Mouse (Mus musculus) cerebral cortex, adult 2 months (tissue): ENCODE measurements around the gene Sort1.

Experiments used
- WGBS: fragments of 180-500 bp; shearing (Covaris S2); methylation state at CpG from one replicate; pipeline ENCODE4 v1.1.7; 2018; 5-methylcytosine and 5-hydroxymethylcytosine counted together

The Sort1 gene

GRCm38 (mm10) chr3:108330812-108331211, 46.9 kb downstream of the Sort1 start:
- WGBS: 55% methylated on average over 6 of the region's 6 CpGs

GRCm38 (mm10) chr3:108336878-108337277, 53.0 kb downstream of the Sort1 start:
- WGBS: 94% methylated on average over 5 of the region's 5 CpGs

DNA sequence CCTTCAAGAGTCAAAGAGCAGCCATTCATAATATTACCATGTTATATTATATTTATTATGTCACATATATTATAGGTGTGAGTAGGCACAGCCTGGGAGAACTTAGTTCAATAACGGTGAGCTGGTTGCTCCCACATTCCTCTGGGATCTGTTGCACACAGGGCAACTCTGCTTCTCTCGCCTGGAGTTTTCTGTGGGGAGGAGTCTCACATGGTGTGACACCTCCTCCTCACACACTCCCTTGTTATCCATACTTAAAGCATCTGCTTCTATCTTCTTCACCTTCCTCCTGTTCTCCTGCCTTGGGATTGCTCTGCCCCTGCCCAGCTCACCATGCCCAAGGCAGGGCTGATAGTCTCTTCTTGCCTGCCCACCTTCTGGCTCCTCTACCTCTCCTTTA, 57.2 kb downstream of the Sort1 start:
- WGBS: 38% methylated on average over 2 of the region's 2 CpGs

- WGBS: 52% methylated on average over 7 of the region's 7 CpGs
These were observed 58.3 kb downstream of the Sort1 start for GRCm38 (mm10) chr3:108342185-108342584.

GRCm38 (mm10) chr3:108345855-108346254, 62.0 kb downstream of the Sort1 start:
- WGBS: 80% methylated on average over 7 of the region's 7 CpGs

DNA sequence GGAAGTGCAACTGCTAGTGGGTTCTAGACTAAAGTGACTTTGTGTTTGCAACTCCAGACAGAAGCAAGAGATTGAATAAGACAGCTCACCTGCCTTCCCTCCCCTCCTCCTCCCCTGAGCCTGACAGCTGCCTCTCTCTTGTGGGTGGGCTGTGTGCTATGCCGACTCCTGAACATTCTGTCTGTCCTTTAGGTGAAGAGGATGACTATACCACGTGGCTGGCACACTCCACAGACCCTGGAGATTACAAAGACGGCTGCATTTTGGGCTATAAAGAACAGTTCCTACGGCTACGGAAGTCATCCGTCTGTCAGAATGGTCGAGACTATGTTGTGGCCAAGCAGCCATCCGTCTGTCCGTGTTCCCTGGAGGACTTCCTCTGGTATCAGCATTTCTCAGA, 64.5 kb downstream of the Sort1 start:
- 63% methylated on average over 9 of the region's 9 CpGs for WGBS

DNA sequence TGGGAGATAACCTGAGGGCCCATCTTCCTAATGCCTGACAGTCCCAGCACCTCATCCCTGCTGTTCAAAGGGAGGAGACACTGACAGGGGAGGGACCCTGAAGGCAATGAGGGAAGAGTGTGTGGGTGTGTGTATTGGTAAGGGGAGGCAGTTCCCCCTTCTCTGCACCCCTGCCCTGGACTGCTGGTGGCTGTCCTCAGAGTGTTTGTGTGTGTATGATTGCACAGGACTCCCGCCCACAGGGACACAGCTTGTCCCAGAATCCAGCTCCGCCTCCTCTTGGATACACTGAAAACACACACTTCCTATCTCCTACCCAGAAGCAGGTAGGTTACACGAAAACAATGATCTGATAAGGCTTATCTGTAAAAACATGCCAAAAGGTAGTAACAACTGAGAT, 71.4 kb downstream of the Sort1 start:
- 57% methylated on average over 3 of the region's 3 CpGs for WGBS

DNA sequence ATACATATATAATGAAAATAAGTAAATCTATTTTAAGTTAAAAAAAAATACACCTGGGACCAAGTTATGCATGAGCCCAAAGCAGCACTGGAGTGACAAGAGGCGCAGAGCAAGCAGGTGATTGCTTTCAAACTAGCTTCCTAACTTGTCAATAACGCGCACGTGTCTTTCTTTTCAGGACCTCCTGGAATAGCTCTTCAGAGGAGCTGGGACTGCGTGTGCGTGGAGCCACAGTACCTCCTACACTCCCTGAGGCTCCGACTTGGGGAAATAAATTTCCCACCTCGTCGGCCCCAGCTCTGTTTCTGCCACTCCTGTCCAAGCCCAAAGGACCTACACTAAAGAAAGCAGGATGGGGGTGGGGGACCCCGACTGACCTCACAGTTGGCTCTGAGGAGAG, 73.2 kb downstream of the Sort1 start:
- WGBS: 68% methylated on average over 10 of the region's 10 CpGs

DNA sequence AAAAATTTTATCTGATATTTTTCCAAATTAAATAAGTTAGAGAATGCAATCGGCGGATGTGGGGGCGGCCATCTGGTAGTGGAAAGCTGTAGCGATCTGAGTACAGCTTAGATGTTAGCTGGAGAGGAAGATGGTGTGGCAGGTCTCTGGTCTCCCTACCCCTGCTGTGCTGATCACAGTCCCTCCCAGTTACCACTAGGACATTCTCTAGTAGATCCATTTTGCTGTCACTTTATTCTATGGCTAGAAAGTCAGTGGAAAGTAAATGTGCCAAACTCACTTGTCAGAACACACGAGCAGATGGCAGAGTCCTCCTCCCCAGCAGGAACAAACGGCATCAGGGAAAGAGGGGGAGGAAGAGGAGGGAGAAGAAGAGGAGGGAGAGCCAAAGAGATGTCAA, 74.6 kb downstream of the Sort1 start:
- 37% methylated on average over 6 of the region's 6 CpGs for WGBS

- WGBS: 48% methylated on average over 7 of the region's 7 CpGs
These were observed 77.0 kb downstream of the Sort1 start for GRCm38 (mm10) chr3:108360894-108361293.

DNA sequence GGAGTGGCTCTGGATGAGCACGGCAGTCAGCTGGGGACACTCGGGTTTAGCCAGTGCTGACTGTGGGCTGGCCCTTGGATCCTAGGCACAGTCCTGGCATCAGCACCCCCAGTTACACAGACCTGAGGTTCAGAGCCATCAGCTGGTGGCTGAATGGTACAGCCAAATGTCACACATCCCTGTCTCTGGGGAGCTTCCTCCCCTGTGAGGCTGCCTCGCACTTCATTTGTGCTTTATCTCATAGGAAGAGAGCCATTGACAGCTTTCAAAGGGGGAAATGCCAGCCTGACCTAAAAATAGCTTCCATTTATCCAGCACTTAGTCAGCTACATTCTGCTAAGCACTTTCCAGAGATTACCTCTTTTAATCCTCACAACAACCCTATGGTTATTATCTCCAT, 79.7 kb downstream of the Sort1 start:
- 41% methylated on average over 3 of the region's 3 CpGs for WGBS

DNA sequence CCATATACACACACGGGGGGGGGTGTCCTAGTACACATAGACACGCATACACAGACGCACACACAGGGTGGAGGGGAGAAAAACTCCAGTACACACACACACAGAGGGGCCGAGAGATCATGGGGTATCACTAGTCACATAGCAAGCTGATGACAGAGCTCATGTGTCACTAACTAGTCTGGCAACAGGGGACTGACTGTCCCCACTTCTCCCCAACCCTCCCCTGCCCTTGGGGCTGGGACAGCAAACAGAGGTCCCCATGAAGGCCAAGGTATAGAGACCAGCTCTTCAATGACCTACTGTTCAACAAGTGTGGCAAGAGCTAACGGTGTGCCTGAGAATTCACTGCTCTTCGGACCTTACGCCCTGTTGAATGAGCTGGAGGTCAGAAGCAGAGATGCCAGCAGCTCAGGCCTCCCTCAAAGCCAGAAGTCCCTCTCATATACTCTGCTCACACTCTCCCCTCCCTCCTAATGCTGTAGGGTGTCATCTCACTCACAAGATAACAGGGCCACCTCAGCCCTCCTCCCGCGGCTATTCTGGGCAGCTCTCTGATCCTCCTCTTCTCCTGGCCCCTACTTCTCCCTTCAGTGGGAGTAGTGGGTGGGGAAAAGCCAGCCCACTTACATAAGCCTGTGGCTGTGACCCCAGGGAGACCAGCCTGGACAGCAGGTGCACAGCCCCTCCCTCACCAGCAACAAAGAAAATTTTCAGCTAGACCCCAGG, 80.6 kb downstream of the Sort1 start, which contains the start of gene Mybphl:
TSS of gene Mybphl (plus strand) at position 642 of the 726 bp plus-strand sequence.
- 68% methylated on average over 9 of the region's 9 CpGs for WGBS

DNA sequence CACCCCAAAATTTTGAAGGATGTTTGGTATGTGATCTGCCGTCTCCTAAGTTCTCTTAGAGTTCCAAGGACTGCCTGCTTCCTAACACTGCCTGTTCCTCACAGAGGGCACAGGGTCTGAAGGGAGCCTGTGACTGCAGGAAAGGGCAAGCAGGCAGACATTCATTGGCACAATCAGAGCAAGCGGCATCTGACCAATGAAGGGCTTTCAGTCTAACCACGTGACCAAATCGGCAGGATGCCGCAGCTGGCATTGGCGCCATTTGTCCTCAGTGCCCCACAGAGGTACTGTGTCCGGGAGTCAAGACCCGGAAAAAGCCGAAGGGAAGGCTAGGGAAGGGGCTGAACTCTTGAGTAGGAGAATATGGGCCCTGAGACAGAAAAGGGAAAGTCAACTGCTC, 83.3 kb downstream of the Sort1 start:
- WGBS: 72% methylated on average over 9 of the region's 9 CpGs

DNA sequence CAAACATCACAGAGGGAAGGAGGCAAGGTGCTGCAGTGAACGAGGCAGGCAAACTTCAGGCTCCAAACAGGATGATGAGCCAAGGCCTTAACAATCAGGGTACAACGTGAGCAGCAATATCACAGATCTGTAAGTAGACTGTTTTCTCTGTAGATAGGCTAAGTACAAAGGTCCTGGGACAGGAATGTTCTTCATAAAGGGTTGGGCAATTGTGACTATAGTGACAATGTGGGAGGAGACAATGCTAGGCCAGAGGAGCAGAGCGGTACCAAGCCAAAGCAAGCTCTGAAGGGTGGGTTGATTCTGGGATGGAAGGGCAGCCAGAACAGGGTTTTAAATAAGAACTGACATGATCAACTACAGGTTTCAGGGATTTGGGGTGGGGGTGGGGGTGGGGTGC, 83.9 kb downstream of the Sort1 start:
- WGBS: 90% methylated on average over 3 of the region's 3 CpGs

GRCm38 (mm10) chr3:108368721-108369120, 84.8 kb downstream of the Sort1 start:
- 83% methylated on average over 5 of the region's 5 CpGs for WGBS

- 49% methylated on average over 3 of the region's 3 CpGs for WGBS
These were observed 88.4 kb downstream of the Sort1 start for GRCm38 (mm10) chr3:108372274-108372673.

GRCm38 (mm10) chr3:108372691-108373090, 88.8 kb downstream of the Sort1 start:
- 82% methylated on average over 3 of the region's 3 CpGs for WGBS

GRCm38 (mm10) chr3:108378875-108379663, 95.2 kb downstream of the Sort1 start:
- 56% methylated on average over 7 of the region's 7 CpGs for WGBS

- 75% methylated on average over 6 of the region's 6 CpGs for WGBS
These were observed 96.8 kb downstream of the Sort1 start for GRCm38 (mm10) chr3:108380695-108381094.

DNA sequence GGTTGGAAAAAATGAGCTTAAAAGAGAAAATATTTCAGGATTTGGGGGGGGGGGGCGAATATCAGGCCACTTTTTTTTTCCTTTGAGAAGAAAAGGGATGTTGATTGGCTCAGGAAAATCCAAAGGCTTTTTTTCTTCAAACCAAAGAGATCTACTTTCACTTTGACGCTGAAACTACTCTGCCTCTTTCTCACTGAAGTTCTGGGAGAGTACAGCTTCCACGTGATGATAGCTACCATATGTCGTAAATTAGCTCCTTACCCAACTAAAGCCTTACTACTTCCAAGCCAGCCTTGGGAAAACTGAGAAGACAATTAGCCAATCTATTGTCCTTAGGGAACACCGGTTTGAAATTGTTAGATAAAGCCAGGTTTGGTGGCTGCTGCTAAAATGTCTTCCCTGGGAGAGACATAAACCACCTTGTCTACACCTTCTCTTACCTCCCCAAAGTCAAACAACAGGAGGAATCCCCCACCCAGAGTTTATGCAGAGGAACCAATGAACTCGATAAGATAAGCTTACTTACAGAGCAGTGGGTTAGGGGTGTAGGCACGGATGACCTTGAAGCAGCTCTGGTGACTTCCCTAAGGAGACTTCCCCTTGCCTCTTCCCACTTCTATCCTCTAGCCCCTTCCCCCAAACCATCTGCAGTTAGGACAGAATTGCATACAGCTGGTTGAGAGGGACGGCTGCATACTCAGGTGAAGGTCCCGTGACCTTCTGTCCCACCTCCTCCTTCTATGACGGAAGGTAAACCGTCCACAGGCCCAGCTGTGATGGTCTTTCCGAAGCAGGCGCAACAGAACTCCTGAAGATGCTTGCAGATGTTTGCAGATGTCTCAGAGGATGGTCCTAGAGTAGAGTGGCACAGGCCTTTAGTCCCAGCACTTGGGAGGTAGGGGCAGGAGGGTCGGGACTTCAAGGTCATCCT, 98.3 kb downstream of the Sort1 start:
- 66% methylated on average over 14 of the region's 14 CpGs for WGBS

DNA sequence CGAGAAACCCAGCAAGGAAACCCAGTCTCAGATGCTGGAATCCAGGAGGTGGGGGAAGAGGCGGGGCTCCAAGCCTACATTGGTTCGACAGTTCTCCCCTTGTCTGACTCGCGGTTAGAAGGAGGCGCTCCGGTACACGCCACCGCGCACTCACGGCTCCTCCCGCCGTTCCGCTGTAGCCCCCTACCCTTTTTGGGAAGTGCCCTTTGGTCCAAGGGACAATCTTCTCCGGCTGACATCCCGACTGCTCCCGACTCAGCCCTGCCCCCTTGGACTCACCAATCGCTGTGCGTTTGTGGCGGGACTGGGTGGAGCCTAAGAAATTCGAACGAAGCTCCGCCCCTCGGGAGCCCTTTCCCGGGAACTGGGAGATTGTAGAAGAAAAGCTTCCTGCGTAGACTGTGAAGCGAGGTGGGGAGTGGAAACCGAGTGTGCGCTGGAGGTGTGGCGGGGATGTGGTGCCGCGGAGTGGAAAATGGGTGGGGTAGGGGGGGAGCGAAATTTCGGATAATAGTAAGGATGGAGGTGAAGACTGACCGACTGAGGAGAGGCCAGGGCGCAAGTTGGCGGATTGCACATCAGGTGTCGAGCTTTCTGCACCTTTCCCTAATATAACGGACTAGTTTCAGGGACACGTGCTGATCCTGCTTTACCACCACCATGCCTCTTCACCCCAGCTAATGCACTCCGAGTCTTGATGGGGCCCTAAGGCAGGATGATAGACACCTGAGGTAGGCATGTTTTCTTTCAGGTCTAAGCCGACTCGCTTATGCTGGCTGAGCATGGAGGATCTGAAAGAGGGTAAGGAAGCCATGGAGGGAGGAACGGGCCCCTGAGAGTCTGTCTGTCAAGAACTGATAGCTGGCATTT, 99.8 kb downstream of the Sort1 start, which contains the start of gene Psrc1:
TSS of gene Psrc1 (plus strand) at position 355 of the 870 bp plus-strand sequence.
- WGBS: 3% methylated on average over 44 of the region's 44 CpGs
